Mouse (Mus musculus) midbrain, embryonic 16.5 days (tissue): ENCODE measurements around the gene Bco1. TPM values are rescaled to one million over a fixed set of nuclear protein-coding genes. Genes with fewer than 3 reads are reported as not detected.

Experiments
- ATAC-seq: fragments of 200-750 bp; cut with Nextera tagmentation; 2 replicates; pipeline ENCODE4 v1.8.0; 2017; ENCODE audit warnings: moderate TSS enrichment
- H3K27ac ChIP-seq: fragments of 300-500 bp; sonication (generic); 2 replicates; pipeline ENCODE4 v1.5.1; 2014; ENCODE audit warnings: mild to moderate bottlenecking, low read length, mixed read lengths
- H3K27me3 ChIP-seq: fragments of 300-500 bp; sonication (generic); 2 replicates; pipeline ENCODE4 v1.6.1; 2014; ENCODE audit warnings: low read depth, low read length, mixed read lengths; ENCODE audit not compliant: control insufficient read depth, insufficient read depth
- H3K36me3 ChIP-seq: fragments of 300-500 bp; sonication (generic); 2 replicates; pipeline ENCODE4 v1.6.1; 2014; ENCODE audit warnings: mild to moderate bottlenecking, low read length, moderate library complexity, mixed read lengths; ENCODE audit not compliant: control insufficient read depth, insufficient read depth
- H3K4me1 ChIP-seq: fragments of 300-500 bp; sonication (generic); 2 replicates; pipeline ENCODE4 v1.6.1; 2014; ENCODE audit warnings: mild to moderate bottlenecking, low read length, mixed read lengths; ENCODE audit not compliant: control insufficient read depth, insufficient read depth
- H3K4me2 ChIP-seq: fragments of 300-500 bp; sonication (generic); 2 replicates; pipeline ENCODE4 v1.6.1; 2014; ENCODE audit warnings: mild to moderate bottlenecking, low read length, mixed read lengths
- H3K4me3 ChIP-seq: fragments of 300-500 bp; sonication (generic); 2 replicates; pipeline ENCODE4 v1.5.1; 2014; ENCODE audit warnings: low read depth, mild to moderate bottlenecking, low read length, moderate library complexity, mixed read lengths
- H3K9ac ChIP-seq: fragments of 300-500 bp; sonication (generic); 2 replicates; pipeline ENCODE4 v1.6.1; 2014; ENCODE audit warnings: low read depth, low read length, mixed read lengths
- H3K9me3 ChIP-seq: fragments of 300-500 bp; sonication (generic); replicated peaks from 2 replicates; pipeline ENCODE4 v1.6.1; 2014; ENCODE audit warnings: mild to moderate bottlenecking, low read length, mixed read lengths; ENCODE audit not compliant: control insufficient read depth, poor library complexity, severe bottlenecking
- WGBS: fragments of 180-500 bp; shearing (Covaris S2); extraction: QIAGEN DNeasy Blood & Tissue Kit; methylation state at CpG from one replicate; pipeline ENCODE4 v1.1.7; 2014; 5-methylcytosine and 5-hydroxymethylcytosine counted together
- polyA plus RNA-seq: library from polyadenylated mRNA; unstranded; fragments of >200 nt; fragmentation: Nextera tagmentation; extraction: Ambion mirVana; gene quantifications from 2 replicates; pipeline ENCODE4 v1.2.1, GENCODE M21; 2015

Bco1 gene
- polyA plus RNA-seq, 1 experiment from 2014 or later, result 0.35 TPM

GRCm38 (mm10) chr8:117123850-117124633 lies 28.4 kb downstream of the Bco1 start:
- Histone ChIP-seq H3K27ac (no peak overlapping the region), H3K4me2 (no peak overlapping the region), H3K4me1 (no peaks in the 10 kb centered on the region), H3K9me3 (no peaks in the 10 kb centered on the region), H3K36me3 (no peaks in the 10 kb centered on the region), H3K9ac (no peak overlapping the region), H3K27me3 (no peaks in the 10 kb centered on the region), H3K4me3 (no peak overlapping the region)
- no peak for ATAC-seq
- 78% methylated on average over 13 of the region's 13 CpGs for WGBS

DNA sequence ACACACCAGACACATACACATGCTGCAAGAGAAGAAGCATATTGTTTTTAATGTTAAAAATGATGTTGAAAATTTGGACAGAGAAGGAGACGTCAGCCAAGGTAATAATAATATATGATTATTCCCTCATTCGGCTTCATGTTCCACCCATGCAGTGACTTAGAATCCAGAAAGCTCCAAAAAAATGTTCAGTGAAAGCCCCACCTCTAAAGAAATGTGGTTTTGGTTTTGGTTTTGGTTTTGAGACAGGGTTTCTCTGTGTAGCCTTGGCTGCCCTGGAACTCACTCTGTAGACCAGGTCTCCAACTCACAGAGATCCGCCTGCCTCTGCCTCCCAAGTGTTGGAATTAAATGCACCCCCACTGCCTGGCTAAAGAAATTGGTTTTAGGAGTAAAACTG lies 30.2 kb downstream of the Bco1 start:
- no peaks in the 10 kb centered on the region for H3K4me1 ChIP-seq
- WGBS, result 93% methylated on average over 3 of the region's 3 CpGs
- no peaks in the 10 kb centered on the region for H3K27me3 ChIP-seq
- no peaks in the 10 kb centered on the region for H3K36me3 ChIP-seq
- H3K4me2 ChIP-seq, result no peak overlapping the region
- no peak overlapping the region for H3K4me3 ChIP-seq
- H3K9ac ChIP-seq, result no peak overlapping the region
- H3K27ac ChIP-seq, result no peak overlapping the region
- no peaks in the 10 kb centered on the region for H3K9me3 ChIP-seq
- no peak for ATAC-seq

DNA sequence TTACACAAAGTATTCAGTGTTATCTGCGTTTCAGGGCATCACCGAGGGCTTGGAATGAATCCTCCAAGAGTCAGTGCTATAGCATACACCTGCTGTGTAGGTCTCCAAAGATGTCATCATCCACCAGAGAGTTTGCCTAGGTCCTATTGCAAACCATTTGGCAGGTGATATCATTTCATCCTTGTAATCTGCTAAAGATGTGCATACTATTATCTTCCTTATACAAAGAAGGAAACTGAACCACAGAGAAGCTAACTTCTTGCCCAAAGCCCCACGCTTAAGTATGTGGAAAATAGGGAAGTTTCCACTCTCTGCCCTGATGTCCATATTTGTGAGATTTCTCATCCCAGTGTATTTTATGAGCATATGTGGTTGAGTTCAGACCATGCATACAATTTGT lies 30.8 kb downstream of the Bco1 start:
- no peak overlapping the region for H3K4me2 ChIP-seq
- no peak for ATAC-seq
- H3K27ac ChIP-seq, result no peak overlapping the region
- WGBS, result 97% methylated on average over 3 of the region's 3 CpGs
- H3K4me1 ChIP-seq, result no peaks in the 10 kb centered on the region
- H3K27me3 ChIP-seq, result no peaks in the 10 kb centered on the region
- no peaks in the 10 kb centered on the region for H3K9me3 ChIP-seq
- no peak overlapping the region for H3K9ac ChIP-seq
- no peak overlapping the region for H3K4me3 ChIP-seq
- no peaks in the 10 kb centered on the region for H3K36me3 ChIP-seq

DNA sequence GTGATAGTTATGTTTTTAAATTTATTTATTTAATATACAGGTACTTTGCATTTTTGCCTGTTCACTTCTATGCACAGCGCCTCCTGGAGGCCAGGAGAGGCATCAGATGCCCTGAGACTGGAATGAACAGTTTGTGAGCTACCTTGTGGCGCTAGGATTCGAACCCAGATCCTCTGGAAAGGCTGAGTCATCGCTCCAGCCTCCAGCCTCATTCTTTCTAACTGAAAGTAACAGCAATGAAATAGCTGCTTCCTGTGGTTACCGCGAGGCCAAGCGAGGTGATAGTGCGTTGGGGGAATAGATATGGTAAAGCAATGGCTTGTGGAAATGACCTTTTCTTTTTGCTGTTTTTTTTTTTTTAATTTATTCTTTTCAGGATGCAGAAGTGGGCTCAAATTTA lies 31.4 kb downstream of the Bco1 start:
- WGBS, result 84% methylated on average over 8 of the region's 8 CpGs
- Histone ChIP-seq H3K4me3 (no peak overlapping the region), H3K27me3 (no peaks in the 10 kb centered on the region), H3K36me3 (no peaks in the 10 kb centered on the region), H3K27ac (no peak overlapping the region), H3K4me2 (no peak overlapping the region), H3K4me1 (no peaks in the 10 kb centered on the region), H3K9me3 (no peaks in the 10 kb centered on the region), H3K9ac (no peak overlapping the region)
- ATAC-seq, result no peak

- no peak overlapping the region for H3K9ac ChIP-seq
- no peaks in the 10 kb centered on the region for H3K36me3 ChIP-seq
- H3K4me1 ChIP-seq, result no peaks in the 10 kb centered on the region
- 92% methylated on average over 3 of the region's 3 CpGs for WGBS
- H3K9me3 ChIP-seq, result 0 out of 2 replicates have a peak, but pooled peaks cover 3% of the 10 kb centered on the region
- H3K4me2 ChIP-seq, result no peak overlapping the region
- H3K4me3 ChIP-seq, result no peak overlapping the region
- H3K27ac ChIP-seq, result no peak overlapping the region
- ATAC-seq, result no peak
- no peaks in the 10 kb centered on the region for H3K27me3 ChIP-seq
These were observed 38.0 kb downstream of the Bco1 start for GRCm38 (mm10) chr8:117133702-117134101.

- H3K27me3 ChIP-seq, result no peaks in the 10 kb centered on the region
- H3K27ac ChIP-seq, result no peak overlapping the region
- 22% methylated on average over 4 of the region's 4 CpGs for WGBS
- ATAC-seq, result no peak
- no peaks in the 10 kb centered on the region for H3K4me1 ChIP-seq
- no peak overlapping the region for H3K4me2 ChIP-seq
- H3K36me3 ChIP-seq, result no peaks in the 10 kb centered on the region
- 0 out of 2 replicates have a peak, but pooled peaks cover 3% of the 10 kb centered on the region for H3K9me3 ChIP-seq
- no peak overlapping the region for H3K9ac ChIP-seq
- H3K4me3 ChIP-seq, result no peak overlapping the region
These were observed 40.7 kb downstream of the Bco1 start for GRCm38 (mm10) chr8:117136351-117136750.

DNA sequence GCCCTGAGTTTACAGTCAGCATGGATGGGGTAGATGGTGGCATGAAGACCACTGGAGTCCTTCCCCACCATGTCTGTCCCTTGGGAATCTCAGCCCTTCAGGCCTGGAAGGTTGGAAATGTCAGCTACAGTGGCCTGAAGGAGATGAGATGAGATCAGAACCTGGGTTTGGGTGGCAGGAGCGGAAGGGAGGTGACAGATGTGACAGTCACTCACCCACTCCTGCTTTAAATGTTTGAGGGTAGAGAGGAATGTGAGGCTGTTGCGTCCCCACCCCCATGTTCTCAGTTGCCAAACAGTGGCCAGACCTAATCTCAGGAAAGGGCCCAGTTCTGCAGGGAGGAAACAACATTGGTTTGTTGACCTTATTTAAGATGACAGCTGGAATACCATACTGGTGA lies 41.1 kb downstream of the Bco1 start:
- no peak for ATAC-seq
- Histone ChIP-seq H3K4me3 (no peak overlapping the region), H3K4me1 (no peaks in the 10 kb centered on the region), H3K4me2 (no peak overlapping the region), H3K9ac (no peak overlapping the region), H3K9me3 (0 out of 2 replicates have a peak, but pooled peaks cover 3% of the 10 kb centered on the region), H3K27me3 (no peaks in the 10 kb centered on the region), H3K27ac (no peak overlapping the region), H3K36me3 (no peaks in the 10 kb centered on the region)
- WGBS, result 68% methylated on average over 2 of the region's 2 CpGs

DNA sequence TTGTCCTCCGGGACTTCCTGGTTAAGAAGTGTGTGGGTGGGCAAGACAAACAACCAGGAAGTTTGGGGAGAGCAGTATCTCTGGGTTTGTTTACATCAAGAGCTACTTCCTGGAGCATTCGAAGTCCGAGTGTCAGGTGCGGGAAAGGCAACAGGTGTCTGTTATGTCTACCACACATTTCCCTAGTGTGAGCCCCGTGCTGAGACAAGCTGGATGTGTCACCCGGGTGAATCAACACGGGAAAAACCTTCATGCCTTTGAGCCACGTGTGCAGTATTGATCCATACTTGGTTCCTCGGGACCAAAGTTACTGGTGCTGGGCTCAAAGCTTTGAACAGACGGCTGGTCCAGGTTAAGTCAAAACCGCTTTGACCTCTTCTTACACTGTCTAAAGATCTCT lies 41.7 kb downstream of the Bco1 start:
- Histone ChIP-seq H3K27me3 (no peaks in the 10 kb centered on the region), H3K9me3 (0 out of 2 replicates have a peak, but pooled peaks cover 3% of the 10 kb centered on the region), H3K9ac (no peak overlapping the region), H3K4me3 (no peak overlapping the region), H3K36me3 (no peaks in the 10 kb centered on the region), H3K27ac (no peak overlapping the region), H3K4me2 (no peak overlapping the region), H3K4me1 (no peaks in the 10 kb centered on the region)
- no peak for ATAC-seq
- WGBS, result 79% methylated on average over 11 of the region's 11 CpGs

- Histone ChIP-seq H3K9me3 (no peaks in the 10 kb centered on the region), H3K27ac (no peak overlapping the region), H3K36me3 (no peaks in the 10 kb centered on the region), H3K4me3 (no peak overlapping the region), H3K4me2 (no peak overlapping the region), H3K27me3 (no peaks in the 10 kb centered on the region), H3K9ac (no peak overlapping the region), H3K4me1 (no peaks in the 10 kb centered on the region)
- 92% methylated on average over 6 of the region's 6 CpGs for WGBS
- ATAC-seq, result no peak
These were observed 52.9 kb downstream of the Bco1 start for GRCm38 (mm10) chr8:117148520-117148919.
